Mouse (Mus musculus): ENCODE data around the gene L1cam. TPM values are rescaled to one million over a fixed set of nuclear protein-coding genes. Genes with fewer than 3 reads are reported as not detected.

Gene L1cam
- total and polyA plus RNA-seq, 2 experiments from 2014 or later, result 100 to 256 TPM

DNA sequence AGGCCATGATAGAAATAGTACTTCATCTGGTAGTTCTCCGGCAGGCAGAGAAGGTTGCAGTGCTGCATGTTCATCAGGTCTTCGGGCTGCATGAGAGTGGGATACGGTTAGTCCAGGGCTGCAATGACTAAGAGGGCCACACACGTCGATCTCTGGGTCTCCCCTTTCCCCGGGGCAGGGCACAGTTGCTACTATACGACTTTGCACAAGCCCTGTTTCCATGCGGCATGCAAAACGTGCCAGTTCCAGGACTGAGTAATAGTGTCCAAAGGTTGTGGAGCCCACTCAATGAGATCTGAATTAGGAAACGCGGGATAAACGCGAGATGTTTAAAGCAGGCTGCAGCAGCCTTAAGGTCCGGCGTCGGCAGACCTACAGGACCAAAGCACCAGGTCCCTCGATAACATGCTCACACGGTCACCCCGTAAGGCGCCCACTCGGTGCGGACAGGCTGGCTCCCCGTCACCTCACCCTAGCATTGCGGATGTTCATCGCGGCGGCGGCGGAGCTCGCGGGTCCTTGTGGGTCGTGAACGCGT lies 25.4 kb upstream of the L1cam start:
- TF ChIP-seq CTCF (IDR thresholded peaks at IDR 0.05; ENCODE audit: low read depth), result no peak
- DNase-seq (no peak), ATAC-seq (peak; percentile 37)
- H3K9ac ChIP-seq, result peak overlapping the region; percentile 67
- H3K9me3 ChIP-seq (ENCODE audit: low read length), result no peaks in the 10 kb centered on the region
- H3K4me3 ChIP-seq (ENCODE audit: low read depth, low read length), result peak overlapping the region; percentile 49
- 27% methylated on average over 34 of the region's 34 CpGs for WGBS
- H3K27ac ChIP-seq (ENCODE audit: low read depth, low read length), result peak overlapping the region; percentile 67
- H3K27me3 ChIP-seq (ENCODE audit: insufficient read depth, low read length), result no peaks in the 10 kb centered on the region
- peak overlapping the region; percentile 57 for H3K4me2 ChIP-seq (ENCODE audit: low read depth)
- H3K4me1 ChIP-seq (ENCODE audit: insufficient read depth), result 0 out of 2 replicates have a peak, but pooled peaks cover 4% of the 10 kb centered on the region
- H3K36me3 ChIP-seq (ENCODE audit: insufficient read depth), result 0 out of 2 replicates have a peak, but pooled peaks cover 2% of the 10 kb centered on the region

- Histone ChIP-seq H3K9me3 (ENCODE audit: low read length) (no peaks in the 10 kb centered on the region), H3K36me3 (ENCODE audit: insufficient read depth) (0 out of 2 replicates have a peak, but pooled peaks cover 2% of the 10 kb centered on the region), H3K9ac (no peak overlapping the region), H3K4me3 (ENCODE audit: low read depth, low read length) (no peak overlapping the region), H3K27ac (ENCODE audit: low read depth, low read length) (no peak overlapping the region), H3K27me3 (ENCODE audit: insufficient read depth, low read length) (no peaks in the 10 kb centered on the region), H3K4me1 (ENCODE audit: insufficient read depth) (0 out of 2 replicates have a peak, but pooled peaks cover 4% of the 10 kb centered on the region), H3K4me2 (ENCODE audit: low read depth) (no peak overlapping the region)
- no peak for DNase-seq
- no peak for TF ChIP-seq CTCF (IDR thresholded peaks at IDR 0.05; ENCODE audit: low read depth)
- ATAC-seq, result no peak
- 82% methylated on average over 5 of the region's 5 CpGs for WGBS
These were observed 22.7 kb upstream of the L1cam start for GRCm38 (mm10) chrX:73918631-73919030.

DNA sequence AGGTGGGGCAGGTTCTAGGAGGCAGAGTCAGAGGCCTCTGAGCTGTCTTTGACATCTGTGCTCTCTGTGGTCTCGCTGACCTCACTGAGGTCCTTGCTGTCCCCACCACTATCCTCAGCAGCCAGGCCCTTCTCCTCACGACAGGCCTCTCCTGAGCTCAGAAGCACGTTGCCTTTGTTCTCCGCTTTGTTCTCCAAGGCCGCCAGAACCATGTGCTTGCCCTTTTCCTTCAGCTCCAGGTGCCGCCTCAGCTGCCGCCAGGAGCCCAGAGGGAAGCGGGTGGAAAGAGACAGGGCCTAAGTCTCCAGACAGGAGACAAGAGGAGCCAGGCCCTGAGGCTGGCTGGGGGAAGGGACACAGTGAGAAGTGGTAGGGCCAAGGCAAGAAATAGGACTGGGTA lies 21.0 kb upstream of the L1cam start:
- no peak overlapping the region for H3K4me2 ChIP-seq (ENCODE audit: low read depth)
- H3K27ac ChIP-seq (ENCODE audit: low read depth, low read length), result no peak overlapping the region
- WGBS, result 77% methylated on average over 8 of the region's 8 CpGs
- 0 out of 2 replicates have a peak, but pooled peaks cover 2% of the 10 kb centered on the region for H3K36me3 ChIP-seq (ENCODE audit: insufficient read depth)
- no peak overlapping the region for H3K4me3 ChIP-seq (ENCODE audit: low read depth, low read length)
- no peak for DNase-seq
- no peaks in the 10 kb centered on the region for H3K27me3 ChIP-seq (ENCODE audit: insufficient read depth, low read length)
- no peak for TF ChIP-seq CTCF (IDR thresholded peaks at IDR 0.05; ENCODE audit: low read depth)
- no peak for ATAC-seq
- H3K9ac ChIP-seq, result no peak overlapping the region
- H3K4me1 ChIP-seq (ENCODE audit: insufficient read depth), result 0 out of 2 replicates have a peak, but pooled peaks cover 4% of the 10 kb centered on the region
- H3K9me3 ChIP-seq (ENCODE audit: low read length), result no peaks in the 10 kb centered on the region

DNA sequence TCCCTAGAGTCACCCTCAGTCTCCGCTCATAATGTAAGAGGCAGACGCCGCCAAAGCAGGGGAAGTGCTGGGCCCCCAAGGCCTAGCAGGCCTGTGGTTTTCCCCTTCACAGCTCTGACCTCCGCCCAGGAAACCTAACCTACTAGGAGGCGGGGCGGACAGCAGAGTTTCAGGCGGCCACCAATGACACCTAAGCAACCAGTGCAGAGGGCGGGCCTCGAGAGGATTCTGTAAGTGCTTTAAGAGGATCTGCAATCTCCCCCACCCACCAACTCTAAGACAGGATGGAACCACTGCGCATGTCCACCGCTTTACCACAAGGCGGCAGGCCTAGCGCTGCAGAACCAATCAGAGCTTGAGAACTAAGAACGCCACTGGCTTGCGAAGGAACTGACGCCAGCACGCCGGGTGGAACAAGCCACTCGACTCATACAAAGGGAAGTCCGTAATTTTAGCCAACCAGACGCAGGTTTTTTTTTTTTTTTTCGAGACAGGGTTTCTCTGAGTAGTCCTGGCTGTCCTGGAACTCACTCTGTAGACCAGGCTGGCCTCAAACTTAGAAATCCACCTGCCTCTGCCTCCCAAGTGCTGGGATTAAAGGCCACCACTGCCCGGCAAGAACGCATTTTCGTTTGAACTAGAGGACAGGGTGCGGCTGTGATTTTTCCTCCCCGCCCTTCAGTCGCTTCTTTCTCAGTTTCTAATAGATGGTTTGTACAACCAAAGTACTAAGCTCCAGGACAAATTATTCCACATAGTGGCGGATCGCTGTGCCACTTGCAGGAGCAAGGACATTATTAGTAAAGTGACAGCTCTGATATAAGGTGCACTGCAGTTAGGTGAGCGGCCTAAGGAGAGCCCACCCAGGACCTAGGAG lies 19.2 kb upstream of the L1cam start:
- peak; percentile 94 for DNase-seq
- peak overlapping the region; percentile 49 for H3K9ac ChIP-seq
- peak; percentile 98 for ATAC-seq
- H3K36me3 ChIP-seq (ENCODE audit: insufficient read depth), result 0 out of 2 replicates have a peak, but pooled peaks cover 2% of the 10 kb centered on the region
- 35% methylated on average over 31 of the region's 31 CpGs for WGBS
- peak overlapping the region; percentile 41 for H3K4me2 ChIP-seq (ENCODE audit: low read depth)
- H3K27me3 ChIP-seq (ENCODE audit: insufficient read depth, low read length), result no peaks in the 10 kb centered on the region
- H3K4me1 ChIP-seq (ENCODE audit: insufficient read depth), result no peaks in the 10 kb centered on the region
- peak overlapping the region; percentile 78 for H3K27ac ChIP-seq (ENCODE audit: low read depth, low read length)
- no peaks in the 10 kb centered on the region for H3K9me3 ChIP-seq (ENCODE audit: low read length)
- H3K4me3 ChIP-seq (ENCODE audit: low read depth, low read length), result peak overlapping the region; percentile 29
- TF ChIP-seq CTCF (IDR thresholded peaks at IDR 0.05; ENCODE audit: low read depth), result peak; percentile 69

DNA sequence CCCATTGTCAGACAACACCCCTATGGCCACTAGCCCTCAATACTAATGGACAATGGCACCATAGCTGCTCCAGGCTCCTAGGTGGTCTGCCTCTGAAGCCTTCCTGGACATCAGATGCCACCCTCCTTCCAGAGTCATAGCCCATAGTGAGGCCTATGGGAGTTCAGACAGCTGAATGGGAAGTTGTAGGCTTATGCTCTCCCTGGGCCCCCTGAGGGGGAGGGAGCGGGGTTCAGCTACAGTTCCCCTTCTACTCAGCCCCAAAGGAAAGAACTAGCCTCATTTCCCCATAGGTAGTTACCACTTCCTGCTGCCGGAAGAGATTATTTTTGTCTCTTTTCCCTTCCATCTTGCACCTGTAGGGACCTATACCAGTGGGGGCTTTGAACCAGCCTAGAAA lies 15.7 kb upstream of the L1cam start:
- no peak for TF ChIP-seq CTCF (IDR thresholded peaks at IDR 0.05; ENCODE audit: low read depth)
- Histone ChIP-seq H3K27ac (ENCODE audit: low read depth, low read length) (no peak overlapping the region), H3K4me2 (ENCODE audit: low read depth) (no peak overlapping the region), H3K36me3 (ENCODE audit: insufficient read depth) (no peaks in the 10 kb centered on the region), H3K4me1 (ENCODE audit: insufficient read depth) (no peaks in the 10 kb centered on the region), H3K4me3 (ENCODE audit: low read depth, low read length) (no peak overlapping the region), H3K27me3 (ENCODE audit: insufficient read depth, low read length) (no peaks in the 10 kb centered on the region), H3K9ac (no peak overlapping the region), H3K9me3 (ENCODE audit: low read length) (no peaks in the 10 kb centered on the region)
- WGBS, result 82% methylated on average over 2 of the region's 2 CpGs
- no peak for DNase-seq
- no peak for ATAC-seq

DNA sequence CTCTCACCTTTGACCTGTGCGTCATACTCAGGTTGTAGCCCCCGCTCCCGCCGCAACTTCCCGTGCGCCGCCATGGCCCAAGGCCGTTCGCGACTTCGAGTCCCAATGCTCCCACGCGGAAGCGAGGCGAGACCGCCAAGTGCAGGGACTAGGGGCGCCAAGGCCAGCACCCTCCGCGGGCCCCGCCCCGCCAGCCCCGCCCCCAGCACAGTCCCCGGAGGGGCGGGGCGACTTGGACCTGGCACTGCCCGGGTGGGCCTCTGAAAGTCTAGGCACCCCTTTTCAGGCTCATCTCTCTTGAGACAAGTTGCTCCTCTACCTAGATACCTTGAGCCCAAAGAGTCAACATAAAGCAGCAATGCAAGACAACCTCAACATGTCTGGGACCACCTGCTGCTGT lies 15.3 kb upstream of the L1cam start:
- Histone ChIP-seq H3K4me1 (ENCODE audit: insufficient read depth) (no peaks in the 10 kb centered on the region), H3K27ac (ENCODE audit: low read depth, low read length) (no peak overlapping the region), H3K27me3 (ENCODE audit: insufficient read depth, low read length) (no peaks in the 10 kb centered on the region), H3K9ac (no peak overlapping the region), H3K4me3 (ENCODE audit: low read depth, low read length) (no peak overlapping the region), H3K9me3 (ENCODE audit: low read length) (no peaks in the 10 kb centered on the region), H3K4me2 (ENCODE audit: low read depth) (0 out of 2 replicates have a peak overlapping the region, but pooled peaks have one; percentile 27), H3K36me3 (ENCODE audit: insufficient read depth) (no peaks in the 10 kb centered on the region)
- DNase-seq (no peak), ATAC-seq (no peak)
- TF ChIP-seq CTCF (IDR thresholded peaks at IDR 0.05; ENCODE audit: low read depth), result no peak
- 39% methylated on average over 26 of the region's 26 CpGs for WGBS

DNA sequence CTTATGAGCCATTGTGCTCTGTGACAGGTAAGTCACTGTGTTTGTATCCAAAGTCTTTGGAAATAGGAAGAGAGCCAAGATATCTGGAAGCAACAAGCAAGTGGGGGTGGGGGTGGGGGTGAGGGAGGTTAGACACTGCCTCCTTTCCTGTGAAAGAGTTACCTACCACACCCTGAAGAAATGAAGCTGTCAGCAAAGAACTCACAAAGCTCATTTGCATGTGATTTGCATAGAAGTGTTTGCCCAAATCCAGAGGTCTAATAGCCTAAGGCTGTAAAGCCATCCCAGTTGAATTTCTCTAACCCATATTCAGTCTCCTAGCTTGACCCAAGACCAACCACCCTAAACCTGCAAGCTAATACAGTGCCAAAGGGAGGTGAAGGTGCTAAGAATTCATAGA lies 14.5 kb upstream of the L1cam start:
- no peaks in the 10 kb centered on the region for H3K4me1 ChIP-seq (ENCODE audit: insufficient read depth)
- ATAC-seq (no peak), DNase-seq (no peak)
- H3K9me3 ChIP-seq (ENCODE audit: low read length), result no peaks in the 10 kb centered on the region
- no peak overlapping the region for H3K4me3 ChIP-seq (ENCODE audit: low read depth, low read length)
- no peak for TF ChIP-seq CTCF (IDR thresholded peaks at IDR 0.05; ENCODE audit: low read depth)
- no peaks in the 10 kb centered on the region for H3K27me3 ChIP-seq (ENCODE audit: insufficient read depth, low read length)
- H3K9ac ChIP-seq, result no peak overlapping the region
- no peak overlapping the region for H3K4me2 ChIP-seq (ENCODE audit: low read depth)
- no peak overlapping the region for H3K27ac ChIP-seq (ENCODE audit: low read depth, low read length)
- no peaks in the 10 kb centered on the region for H3K36me3 ChIP-seq (ENCODE audit: insufficient read depth)
